Mouse (Mus musculus) testis, adult 2 months (tissue): Measurements from ENCODE around the gene Rtn1.

Experiments
- CTCF ChIP-seq: fragments of 200-500 bp; IDR thresholded peaks from 2 replicates; pipeline ENCODE4 v1.5.1; 2012; ENCODE audit warnings: low read depth, mild to moderate bottlenecking, inconsistent platforms, low read length, moderate library complexity; ENCODE audit not compliant: control insufficient read depth, insufficient read depth, insufficient replicate concordance
- POLR2A ChIP-seq: fragments of 200-500 bp; IDR thresholded peaks from 2 replicates; pipeline ENCODE4 v1.6.1; 2012; ENCODE audit warnings: low read depth, mild to moderate bottlenecking, inconsistent platforms, low read length, moderate library complexity; ENCODE audit not compliant: control insufficient read depth

DNA sequence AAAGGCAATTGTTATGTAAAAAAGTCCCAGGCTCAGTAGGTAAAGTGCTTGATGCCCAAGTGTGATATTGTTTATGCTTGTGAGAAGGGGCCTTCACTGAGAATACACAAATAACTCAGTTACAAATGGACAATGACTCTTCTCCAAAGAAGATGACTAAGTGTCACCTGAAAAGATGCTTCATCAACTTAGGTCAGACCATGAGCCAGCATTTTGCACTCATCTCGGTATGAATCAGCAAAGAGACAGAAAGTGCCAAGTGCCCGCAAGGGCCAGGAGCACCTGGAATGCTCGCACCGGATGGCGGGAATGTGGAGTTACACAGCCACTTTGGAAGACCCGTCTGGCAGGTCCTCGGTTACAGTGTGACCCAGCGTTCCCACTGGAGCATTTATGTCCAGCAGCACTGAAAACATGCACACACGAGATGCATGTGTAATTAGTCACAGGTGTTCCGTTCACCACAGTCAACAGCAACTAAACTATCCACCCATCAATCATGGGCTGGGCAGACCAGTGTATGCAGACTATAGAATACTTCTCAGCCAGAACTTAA lies 156.9 kb downstream of the Rtn1 start:
- TF ChIP-seq CTCF, result no peak
- no peak for TF ChIP-seq POLR2A
